Mouse (Mus musculus): Measurements from ENCODE around the gene Gm11236. TPM values are rescaled to one million over a fixed set of nuclear protein-coding genes. Genes with fewer than 3 reads are reported as not detected.

The Gm11236 gene
- polyA plus RNA-seq (2017; shearing (Covaris generic)), result under 1 TPM in 1 of 2 experiments, not detected in 1; 0.22 TPM

DNA sequence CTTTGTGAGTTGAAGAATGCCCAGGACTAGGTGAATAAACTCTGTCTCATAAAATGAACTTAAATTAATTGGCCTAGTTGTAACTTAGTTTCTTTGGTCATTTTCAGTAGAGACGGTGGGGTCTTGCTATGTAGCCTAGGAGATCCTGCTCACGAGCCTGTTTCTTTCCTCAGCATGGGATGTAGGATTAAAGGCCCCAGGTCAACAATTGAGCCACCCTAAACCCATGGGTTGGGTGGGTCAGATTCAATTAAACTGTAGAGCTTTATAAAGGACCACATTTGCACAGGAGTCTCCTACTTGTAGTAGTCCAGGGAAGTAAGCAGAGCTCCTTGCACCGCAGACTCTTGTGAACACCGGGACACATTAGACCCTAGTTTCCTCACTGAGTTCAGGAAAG lies at the start of gene Gm11236:
Gene Gm11236 (plus strand): TSS at position 301 of the 400 bp plus-strand sequence.

DNA sequence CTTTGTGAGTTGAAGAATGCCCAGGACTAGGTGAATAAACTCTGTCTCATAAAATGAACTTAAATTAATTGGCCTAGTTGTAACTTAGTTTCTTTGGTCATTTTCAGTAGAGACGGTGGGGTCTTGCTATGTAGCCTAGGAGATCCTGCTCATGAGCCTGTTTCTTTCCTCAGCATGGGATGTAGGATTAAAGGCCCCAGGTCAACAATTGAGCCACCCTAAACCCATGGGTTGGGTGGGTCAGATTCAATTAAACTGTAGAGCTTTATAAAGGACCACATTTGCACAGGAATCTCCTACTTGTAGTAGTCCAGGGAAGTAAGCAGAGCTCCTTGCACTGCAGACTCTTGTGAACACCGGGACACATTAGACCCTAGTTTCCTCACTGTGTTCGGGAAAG lies 30.3 kb upstream of the Gm11236 start, which contains the start of gene Gm11238:
Gene Gm11238 (plus strand): TSS at position 301 of the 400 bp plus-strand sequence.

DNA sequence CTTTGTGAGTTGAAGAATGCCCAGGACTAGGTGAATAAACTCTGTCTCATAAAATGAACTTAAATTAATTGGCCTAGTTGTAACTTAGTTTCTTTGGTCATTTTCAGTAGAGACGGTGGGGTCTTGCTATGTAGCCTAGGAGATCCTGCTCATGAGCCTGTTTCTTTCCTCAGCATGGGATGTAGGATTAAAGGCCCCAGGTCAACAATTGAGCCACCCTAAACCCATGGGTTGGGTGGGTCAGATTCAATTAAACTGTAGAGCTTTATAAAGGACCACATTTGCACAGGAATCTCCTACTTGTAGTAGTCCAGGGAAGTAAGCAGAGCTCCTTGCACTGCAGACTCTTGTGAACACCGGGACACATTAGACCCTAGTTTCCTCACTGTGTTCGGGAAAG lies 15.2 kb upstream of the Gm11236 start, which contains the start of gene Gm11237:
Gene Gm11237 (plus strand): TSS at position 301 of the 400 bp plus-strand sequence.

DNA sequence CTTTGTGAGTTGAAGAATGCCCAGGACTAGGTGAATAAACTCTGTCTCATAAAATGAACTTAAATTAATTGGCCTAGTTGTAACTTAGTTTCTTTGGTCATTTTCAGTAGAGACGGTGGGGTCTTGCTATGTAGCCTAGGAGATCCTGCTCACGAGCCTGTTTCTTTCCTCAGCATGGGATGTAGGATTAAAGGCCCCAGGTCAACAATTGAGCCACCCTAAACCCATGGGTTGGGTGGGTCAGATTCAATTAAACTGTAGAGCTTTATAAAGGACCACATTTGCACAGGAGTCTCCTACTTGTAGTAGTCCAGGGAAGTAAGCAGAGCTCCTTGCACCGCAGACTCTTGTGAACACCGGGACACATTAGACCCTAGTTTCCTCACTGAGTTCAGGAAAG lies 30.1 kb downstream of the Gm11236 start, which contains the start of gene Gm11239:
Gene Gm11239 (plus strand): TSS at position 301 of the 400 bp plus-strand sequence.

DNA sequence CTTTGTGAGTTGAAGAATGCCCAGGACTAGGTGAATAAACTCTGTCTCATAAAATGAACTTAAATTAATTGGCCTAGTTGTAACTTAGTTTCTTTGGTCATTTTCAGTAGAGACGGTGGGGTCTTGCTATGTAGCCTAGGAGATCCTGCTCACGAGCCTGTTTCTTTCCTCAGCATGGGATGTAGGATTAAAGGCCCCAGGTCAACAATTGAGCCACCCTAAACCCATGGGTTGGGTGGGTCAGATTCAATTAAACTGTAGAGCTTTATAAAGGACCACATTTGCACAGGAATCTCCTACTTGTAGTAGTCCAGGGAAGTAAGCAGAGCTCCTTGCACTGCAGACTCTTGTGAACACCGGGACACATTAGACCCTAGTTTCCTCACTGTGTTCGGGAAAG lies 45.3 kb downstream of the Gm11236 start, which contains the start of gene Gm428:
Gene Gm428 (plus strand): TSS at position 301 of the 400 bp plus-strand sequence.

Other genes starting within 250 kb of the Gm11236 start
- gene Gm11487, start 233.0 kb upstream of the Gm11236 start, polyA plus RNA-seq (2017; shearing (Covaris generic)), result not detected
- not detected for gene Gm11238, start 30.2 kb upstream of the Gm11236 start, polyA plus RNA-seq (2017; shearing (Covaris generic))
- gene Gm11237, start 15.1 kb upstream of the Gm11236 start, polyA plus RNA-seq (2017; shearing (Covaris generic)), result not detected
- gene Gm11239, start 30.2 kb downstream of the Gm11236 start, polyA plus RNA-seq (2017; shearing (Covaris generic)), result not detected
- gene Gm428, start 45.4 kb downstream of the Gm11236 start, polyA plus RNA-seq (2017; shearing (Covaris generic)), result not detected
- under 1 TPM in 1 of 2 experiments, not detected in 1; 0.22 TPM for gene Rasef, start 152.9 kb downstream of the Gm11236 start, polyA plus RNA-seq (2017; shearing (Covaris generic))
- gene Gm11758, start 238.1 kb downstream of the Gm11236 start, polyA plus RNA-seq (2017; shearing (Covaris generic)), result not detected

Data from activated CD4-positive, CD25-positive, alpha-beta regulatory T cell (primary cell).